Mouse (Mus musculus) hindbrain, embryonic 14.5 days (tissue): Measurements from ENCODE around the gene Psmd11. TPM values are rescaled to one million over a fixed set of nuclear protein-coding genes. Genes with fewer than 3 reads are reported as not detected.

Source experiments
- ATAC-seq: fragments of 200-750 bp; cut with Nextera tagmentation; 2 replicates; pipeline ENCODE4 v1.8.0; 2017; ENCODE audit warnings: moderate number of reproducible peaks, mild to moderate bottlenecking, moderate TSS enrichment, moderate library complexity; ENCODE audit not compliant: low FRiP score
- DNase-seq: peaks from one replicate; pipeline ENCODE4 v3.0.0-alpha.2; 2015; ENCODE audit warnings: low spot score
- H3K27ac ChIP-seq: fragments of 300-500 bp; sonication (generic); 2 replicates; pipeline ENCODE4 v1.5.1; 2014; ENCODE audit warnings: mild to moderate bottlenecking, moderate library complexity
- H3K27me3 ChIP-seq: fragments of 300-500 bp; sonication (generic); 2 replicates; pipeline ENCODE4 v1.6.1; 2014; ENCODE audit warnings: mild to moderate bottlenecking, low read length, mixed read lengths; ENCODE audit not compliant: control insufficient read depth, insufficient read depth
- H3K36me3 ChIP-seq: fragments of 300-500 bp; sonication (generic); replicated peaks from 2 replicates; pipeline ENCODE4 v1.6.1; 2014; ENCODE audit not compliant: control insufficient read depth, insufficient read depth
- H3K4me1 ChIP-seq: fragments of 300-500 bp; sonication (generic); replicated peaks from 2 replicates; pipeline ENCODE4 v1.6.1; 2014; ENCODE audit warnings: antibody characterized with exemption, low read length, mixed read lengths; ENCODE audit not compliant: control insufficient read depth, insufficient read depth
- H3K4me2 ChIP-seq: fragments of 300-500 bp; sonication (generic); replicated peaks from 2 replicates; pipeline ENCODE4 v1.6.1; 2014; ENCODE audit warnings: mild to moderate bottlenecking, moderate library complexity
- H3K4me3 ChIP-seq: fragments of 300-500 bp; sonication (generic); replicated peaks from 2 replicates; pipeline ENCODE4 v1.5.1; 2014; ENCODE audit warnings: mild to moderate bottlenecking, low read length
- H3K9ac ChIP-seq: fragments of 300-500 bp; sonication (generic); 2 replicates; pipeline ENCODE4 v1.6.1; 2014
- H3K9me3 ChIP-seq: fragments of 300-500 bp; sonication (generic); 2 replicates; pipeline ENCODE4 v1.6.1; 2016; ENCODE audit warnings: low read length; ENCODE audit not compliant: control insufficient read depth
- WGBS: fragments of 180-500 bp; shearing (Covaris S2); extraction: QIAGEN DNeasy Blood & Tissue Kit; methylation state at CpG from one replicate; pipeline ENCODE4 v1.1.7; 2014; 5-methylcytosine and 5-hydroxymethylcytosine counted together
- polyA plus RNA-seq: library from polyadenylated mRNA; unstranded; fragments of >200 nt; fragmentation: Nextera tagmentation; extraction: Ambion mirVana; gene quantifications from 2 replicates; pipeline ENCODE4 v1.2.1, GENCODE M21; 2014

The Psmd11 gene
- polyA plus RNA-seq, 1 experiment from 2014 or later = 256 TPM

GRCm38 (mm10) chr11:80496640-80497039 is 68.2 kb downstream of the Psmd11 start:
- H3K27ac ChIP-seq = no peak overlapping the region
- H3K9ac ChIP-seq = no peak overlapping the region
- no peaks in the 10 kb centered on the region for H3K9me3 ChIP-seq
- H3K4me3 ChIP-seq = no peak overlapping the region
- H3K4me1 ChIP-seq = peaks cover 23% of the 10 kb centered on the region
- 93% methylated on average over 1 of the region's 1 CpGs for WGBS
- DNase-seq = no peak
- no peak overlapping the region for H3K4me2 ChIP-seq
- H3K27me3 ChIP-seq = no peaks in the 10 kb centered on the region
- H3K36me3 ChIP-seq = no peaks in the 10 kb centered on the region
- no peak for ATAC-seq

- H3K27me3 ChIP-seq = no peaks in the 10 kb centered on the region
- ATAC-seq (no peak), DNase-seq (no peak)
- no peaks in the 10 kb centered on the region for H3K36me3 ChIP-seq
- no peak overlapping the region for H3K4me3 ChIP-seq
- no peaks in the 10 kb centered on the region for H3K9me3 ChIP-seq
- no peak overlapping the region for H3K27ac ChIP-seq
- no peak overlapping the region for H3K9ac ChIP-seq
- no peak overlapping the region for H3K4me2 ChIP-seq
- peaks cover 23% of the 10 kb centered on the region for H3K4me1 ChIP-seq
- 75% methylated on average over 10 of the region's 10 CpGs for WGBS
Observed at GRCm38 (mm10) chr11:80497225-80497919, 69.0 kb downstream of the Psmd11 start.

GRCm38 (mm10) chr11:80498328-80499070 is 70.1 kb downstream of the Psmd11 start:
- DNase-seq = no peak
- WGBS = 46% methylated on average over 11 of the region's 11 CpGs
- no peaks in the 10 kb centered on the region for H3K27me3 ChIP-seq
- H3K9ac ChIP-seq = peak overlapping the region; percentile 44
- 0 out of 2 replicates have a peak, but pooled peaks have one; percentile 19 for ATAC-seq
- H3K27ac ChIP-seq = peak overlapping the region; percentile 85
- no peaks in the 10 kb centered on the region for H3K9me3 ChIP-seq
- no peak overlapping the region for H3K4me3 ChIP-seq
- no peak overlapping the region for H3K4me2 ChIP-seq
- peaks cover 30% of the 10 kb centered on the region for H3K4me1 ChIP-seq
- H3K36me3 ChIP-seq = no peaks in the 10 kb centered on the region

- Histone ChIP-seq H3K36me3 (no peaks in the 10 kb centered on the region), H3K27ac (peak overlapping the region; percentile 85), H3K27me3 (no peaks in the 10 kb centered on the region), H3K4me3 (no peak overlapping the region), H3K4me2 (no peak overlapping the region), H3K9me3 (no peaks in the 10 kb centered on the region), H3K9ac (no peak overlapping the region), H3K4me1 (peaks cover 39% of the 10 kb centered on the region)
- ATAC-seq (no peak), DNase-seq (no peak)
- WGBS = 59% methylated on average over 4 of the region's 4 CpGs
Observed at GRCm38 (mm10) chr11:80499550-80499952, 71.1 kb downstream of the Psmd11 start.

GRCm38 (mm10) chr11:80503281-80503680 is 74.9 kb downstream of the Psmd11 start:
- Histone ChIP-seq H3K4me1 (peaks cover 49% of the 10 kb centered on the region), H3K4me2 (no peak overlapping the region), H3K27me3 (no peaks in the 10 kb centered on the region), H3K9ac (peak overlapping the region; percentile 47), H3K36me3 (no peaks in the 10 kb centered on the region), H3K4me3 (no peak overlapping the region), H3K27ac (peak overlapping the region; percentile 99), H3K9me3 (no peaks in the 10 kb centered on the region)
- no peak for DNase-seq
- no peak for ATAC-seq
- WGBS = 72% methylated on average over 6 of the region's 6 CpGs

- H3K27me3 ChIP-seq = no peaks in the 10 kb centered on the region
- DNase-seq (peak; percentile 91), ATAC-seq (peak; percentile 95)
- 8% methylated on average over 13 of the region's 13 CpGs for WGBS
- peaks cover 48% of the 10 kb centered on the region for H3K4me1 ChIP-seq
- peak overlapping the region; percentile 28 for H3K4me2 ChIP-seq
- H3K9me3 ChIP-seq = no peaks in the 10 kb centered on the region
- H3K36me3 ChIP-seq = no peaks in the 10 kb centered on the region
- peak overlapping the region; percentile 99 for H3K27ac ChIP-seq
- peak overlapping the region; percentile 47 for H3K9ac ChIP-seq
- no peak overlapping the region for H3K4me3 ChIP-seq
Observed at GRCm38 (mm10) chr11:80503726-80504452, 75.5 kb downstream of the Psmd11 start.

- Histone ChIP-seq H3K9ac (peak overlapping the region; percentile 47), H3K9me3 (no peaks in the 10 kb centered on the region), H3K4me3 (no peak overlapping the region), H3K27me3 (no peaks in the 10 kb centered on the region), H3K4me2 (peak overlapping the region; percentile 28), H3K36me3 (no peaks in the 10 kb centered on the region), H3K4me1 (peaks cover 47% of the 10 kb centered on the region), H3K27ac (peak overlapping the region; percentile 99)
- ATAC-seq (no peak; the same call in none of the 2 replicates), DNase-seq (no peak)
- WGBS = 35% methylated on average over 6 of the region's 6 CpGs
Observed at GRCm38 (mm10) chr11:80504519-80505385, 76.3 kb downstream of the Psmd11 start.

- no peak overlapping the region for H3K4me2 ChIP-seq
- no peaks in the 10 kb centered on the region for H3K9me3 ChIP-seq
- peak overlapping the region; percentile 99 for H3K27ac ChIP-seq
- H3K4me1 ChIP-seq = peaks cover 41% of the 10 kb centered on the region
- ATAC-seq (no peak), DNase-seq (no peak)
- WGBS = 60% methylated on average over 3 of the region's 3 CpGs
- H3K9ac ChIP-seq = no peak overlapping the region
- no peak overlapping the region for H3K4me3 ChIP-seq
- H3K27me3 ChIP-seq = no peaks in the 10 kb centered on the region
- H3K36me3 ChIP-seq = no peaks in the 10 kb centered on the region
Observed at GRCm38 (mm10) chr11:80505581-80505980, 77.2 kb downstream of the Psmd11 start.
